Mouse (Mus musculus): ENCODE measurements around the gene Gas6. TPM values are rescaled to one million over a fixed set of nuclear protein-coding genes. Genes with fewer than 3 reads are reported as not detected.

Gene Gas6
- polyA plus RNA-seq, 1 experiment from 2014 or later: 177 TPM

GRCm38 (mm10) chr8:13430412-13430811, 63.9 kb downstream of the Gas6 start:
- Histone ChIP-seq H3K9me3 (ENCODE audit: low read length) (no peaks in the 10 kb centered on the region), H3K9ac (replicated peaks; ENCODE audit: low read depth) (no peak overlapping the region), H3K27me3 (replicated peaks; ENCODE audit: insufficient read depth, low read length) (peaks cover 7% of the 10 kb centered on the region; the same call in 1 of the 2 replicates), H3K4me1 (ENCODE audit: insufficient read depth, low read depth, low read length) (no peaks in the 10 kb centered on the region), H3K4me3 (ENCODE audit: low read depth, low read length) (no peak overlapping the region), H3K36me3 (ENCODE audit: insufficient read depth, low read length) (no peaks in the 10 kb centered on the region), H3K27ac (ENCODE audit: low read length) (no peak overlapping the region), H3K4me2 (replicated peaks; ENCODE audit: low read depth, low read length) (no peak overlapping the region)
- TF ChIP-seq CTCF (IDR thresholded peaks at IDR 0.05) (no peak), EP300 (IDR thresholded peaks at IDR 0.05) (no peak)
- ATAC-seq (no peak), DNase-seq (ENCODE audit: low spot score) (no peak)
- 57% methylated on average over 7 of the region's 7 CpGs for WGBS

- no peaks in the 10 kb centered on the region for H3K36me3 ChIP-seq (ENCODE audit: insufficient read depth, low read length)
- H3K4me1 ChIP-seq (ENCODE audit: insufficient read depth, low read depth, low read length): no peaks in the 10 kb centered on the region
- no peak overlapping the region for H3K4me2 ChIP-seq (replicated peaks; ENCODE audit: low read depth, low read length)
- WGBS: 69% methylated on average over 9 of the region's 9 CpGs
- H3K4me3 ChIP-seq (ENCODE audit: low read depth, low read length): no peak overlapping the region
- H3K27ac ChIP-seq (ENCODE audit: low read length): no peak overlapping the region
- H3K9ac ChIP-seq (replicated peaks; ENCODE audit: low read depth): no peak overlapping the region
- H3K9me3 ChIP-seq (ENCODE audit: low read length): no peaks in the 10 kb centered on the region
- TF ChIP-seq EP300 (IDR thresholded peaks at IDR 0.05) (no peak), CTCF (IDR thresholded peaks at IDR 0.05) (no peak)
- H3K27me3 ChIP-seq (replicated peaks; ENCODE audit: insufficient read depth, low read length): no peaks in the 10 kb centered on the region
- ATAC-seq (no peak), DNase-seq (ENCODE audit: low spot score) (no peak)
Observed at GRCm38 (mm10) chr8:13428156-13428555, 66.1 kb downstream of the Gas6 start.

GRCm38 (mm10) chr8:13427351-13427750, 66.9 kb downstream of the Gas6 start:
- Histone ChIP-seq H3K27me3 (replicated peaks; ENCODE audit: insufficient read depth, low read length) (no peaks in the 10 kb centered on the region), H3K9ac (replicated peaks; ENCODE audit: low read depth) (no peak overlapping the region), H3K4me3 (ENCODE audit: low read depth, low read length) (no peak overlapping the region), H3K4me2 (replicated peaks; ENCODE audit: low read depth, low read length) (no peak overlapping the region), H3K4me1 (ENCODE audit: insufficient read depth, low read depth, low read length) (no peaks in the 10 kb centered on the region), H3K36me3 (ENCODE audit: insufficient read depth, low read length) (no peaks in the 10 kb centered on the region), H3K27ac (ENCODE audit: low read length) (no peak overlapping the region), H3K9me3 (ENCODE audit: low read length) (no peaks in the 10 kb centered on the region)
- WGBS: 61% methylated on average over 6 of the region's 6 CpGs
- TF ChIP-seq EP300 (IDR thresholded peaks at IDR 0.05): no peak
- no peak for TF ChIP-seq CTCF (IDR thresholded peaks at IDR 0.05)
- DNase-seq (ENCODE audit: low spot score): no peak
- no peak for ATAC-seq

- H3K4me3 ChIP-seq (ENCODE audit: low read depth, low read length): no peak overlapping the region
- no peaks in the 10 kb centered on the region for H3K36me3 ChIP-seq (ENCODE audit: insufficient read depth, low read length)
- no peak overlapping the region for H3K9ac ChIP-seq (replicated peaks; ENCODE audit: low read depth)
- TF ChIP-seq CTCF (IDR thresholded peaks at IDR 0.05) (no peak), EP300 (IDR thresholded peaks at IDR 0.05) (no peak)
- no peak overlapping the region for H3K4me2 ChIP-seq (replicated peaks; ENCODE audit: low read depth, low read length)
- H3K27me3 ChIP-seq (replicated peaks; ENCODE audit: insufficient read depth, low read length): no peaks in the 10 kb centered on the region
- H3K4me1 ChIP-seq (ENCODE audit: insufficient read depth, low read depth, low read length): no peaks in the 10 kb centered on the region
- WGBS: 73% methylated on average over 6 of the region's 6 CpGs
- ATAC-seq: peak; percentile 50; the same call in 1 of the 2 replicates
- no peaks in the 10 kb centered on the region for H3K9me3 ChIP-seq (ENCODE audit: low read length)
- no peak overlapping the region for H3K27ac ChIP-seq (ENCODE audit: low read length)
- DNase-seq (ENCODE audit: low spot score): peak; percentile 19
Observed at GRCm38 (mm10) chr8:13420970-13421369, 73.3 kb downstream of the Gas6 start.

- Histone ChIP-seq H3K36me3 (ENCODE audit: insufficient read depth, low read length) (no peaks in the 10 kb centered on the region), H3K27ac (ENCODE audit: low read length) (no peak overlapping the region), H3K9ac (replicated peaks; ENCODE audit: low read depth) (no peak overlapping the region), H3K4me1 (ENCODE audit: insufficient read depth, low read depth, low read length) (no peaks in the 10 kb centered on the region), H3K4me3 (ENCODE audit: low read depth, low read length) (no peak overlapping the region), H3K27me3 (replicated peaks; ENCODE audit: insufficient read depth, low read length) (no peaks in the 10 kb centered on the region), H3K4me2 (replicated peaks; ENCODE audit: low read depth, low read length) (no peak overlapping the region), H3K9me3 (ENCODE audit: low read length) (no peaks in the 10 kb centered on the region)
- DNase-seq (ENCODE audit: low spot score) (no peak), ATAC-seq (no peak)
- WGBS: 62% methylated on average over 2 of the region's 2 CpGs
- TF ChIP-seq EP300 (IDR thresholded peaks at IDR 0.05) (no peak), CTCF (IDR thresholded peaks at IDR 0.05) (no peak)
Observed at GRCm38 (mm10) chr8:13419111-13419639, 75.1 kb downstream of the Gas6 start.

- ATAC-seq: no peak
- H3K9ac ChIP-seq (replicated peaks; ENCODE audit: low read depth): no peak overlapping the region
- H3K36me3 ChIP-seq (ENCODE audit: insufficient read depth, low read length): no peaks in the 10 kb centered on the region
- H3K4me2 ChIP-seq (replicated peaks; ENCODE audit: low read depth, low read length): no peak overlapping the region
- H3K4me3 ChIP-seq (ENCODE audit: low read depth, low read length): no peak overlapping the region
- no peaks in the 10 kb centered on the region for H3K9me3 ChIP-seq (ENCODE audit: low read length)
- H3K27me3 ChIP-seq (replicated peaks; ENCODE audit: insufficient read depth, low read length): no peaks in the 10 kb centered on the region
- TF ChIP-seq EP300 (IDR thresholded peaks at IDR 0.05) (no peak), CTCF (IDR thresholded peaks at IDR 0.05) (no peak)
- H3K4me1 ChIP-seq (ENCODE audit: insufficient read depth, low read depth, low read length): no peaks in the 10 kb centered on the region
- no peak for DNase-seq (ENCODE audit: low spot score)
- H3K27ac ChIP-seq (ENCODE audit: low read length): no peak overlapping the region
- 65% methylated on average over 10 of the region's 10 CpGs for WGBS
Observed at GRCm38 (mm10) chr8:13415879-13416278, 78.4 kb downstream of the Gas6 start.

Other genes with a start within 250 kb of the Gas6 start
- 0.93 and 1.0 TPM in 2 replicates for gene Adprhl1, start 240.3 kb downstream of the Gas6 start, polyA plus RNA-seq (2015; fragmentation: Nextera tagmentation; extraction: Ambion mirVana)
- gene Dcun1d2, start 206.4 kb downstream of the Gas6 start, polyA plus RNA-seq (2015; fragmentation: Nextera tagmentation; extraction: Ambion mirVana): 14.5 TPM in 2 replicates
- gene Tmco3, start 206.3 kb downstream of the Gas6 start, polyA plus RNA-seq (2015; fragmentation: Nextera tagmentation; extraction: Ambion mirVana): 26.1 and 30.3 TPM in 2 replicates
- 45.4 and 50.2 TPM in 2 replicates for gene Tfdp1, start 155.7 kb downstream of the Gas6 start, polyA plus RNA-seq (2015; fragmentation: Nextera tagmentation; extraction: Ambion mirVana)
- not detected in 2 replicates for gene Atp4b, start 97.7 kb downstream of the Gas6 start, polyA plus RNA-seq (2015; fragmentation: Nextera tagmentation; extraction: Ambion mirVana)
- gene Grk1, start 89.4 kb downstream of the Gas6 start, polyA plus RNA-seq (2015; fragmentation: Nextera tagmentation; extraction: Ambion mirVana): not detected in 2 replicates
- gene Tmem255b, start 59.3 kb downstream of the Gas6 start, polyA plus RNA-seq (2015; fragmentation: Nextera tagmentation; extraction: Ambion mirVana): 0.57 and 1.2 TPM in 2 replicates
- not detected in 2 replicates for gene 1700029H14Rik, start 68.0 kb upstream of the Gas6 start, polyA plus RNA-seq (2015; fragmentation: Nextera tagmentation; extraction: Ambion mirVana)
- 28.5 and 28.6 TPM in 2 replicates for gene Rasa3, start 183.1 kb upstream of the Gas6 start, polyA plus RNA-seq (2015; fragmentation: Nextera tagmentation; extraction: Ambion mirVana)
- 0.81 and 1.1 TPM in 2 replicates for gene Cfap97d2, start 211.4 kb upstream of the Gas6 start, polyA plus RNA-seq (2015; fragmentation: Nextera tagmentation; extraction: Ambion mirVana)